Mouse (Mus musculus): ENCODE results near the gene Jaml.

Jaml gene

GRCm38 (mm10) chr9:45083132-45083531 is 4.1 kb downstream of the Jaml start:
- DNase-seq = no peak

GRCm38 (mm10) chr9:45084556-45084955 is 5.6 kb downstream of the Jaml start:
- peak; percentile 11 for DNase-seq

- DNase-seq = no peak
Measured at GRCm38 (mm10) chr9:45085741-45086690, 7.0 kb downstream of the Jaml start.

- DNase-seq = no peak
Measured at GRCm38 (mm10) chr9:45088040-45088439, 9.1 kb downstream of the Jaml start.

- DNase-seq = no peak
Measured at GRCm38 (mm10) chr9:45090811-45091210, 11.8 kb downstream of the Jaml start.

GRCm38 (mm10) chr9:45092641-45093040 is 13.7 kb downstream of the Jaml start:
- DNase-seq = peak; percentile 37

- peak; percentile 74 for DNase-seq
Measured at GRCm38 (mm10) chr9:45095149-45095937, 16.4 kb downstream of the Jaml start.

- DNase-seq = no peak
Measured at GRCm38 (mm10) chr9:45097877-45098276, 18.9 kb downstream of the Jaml start.

GRCm38 (mm10) chr9:45098426-45098825 is 19.4 kb downstream of the Jaml start:
- DNase-seq = no peak

GRCm38 (mm10) chr9:45102528-45102927 is 23.5 kb downstream of the Jaml start:
- DNase-seq = no peak

- no peak for DNase-seq
Measured at GRCm38 (mm10) chr9:45103211-45103979, 24.4 kb downstream of the Jaml start.

- no peak for DNase-seq
Measured at GRCm38 (mm10) chr9:45105596-45106374, 26.8 kb downstream of the Jaml start.

- DNase-seq = no peak
Measured at GRCm38 (mm10) chr9:45115706-45116105, 36.7 kb downstream of the Jaml start.

GRCm38 (mm10) chr9:45116819-45117218 is 37.8 kb downstream of the Jaml start:
- DNase-seq = no peak

GRCm38 (mm10) chr9:45117741-45118431 is 38.9 kb downstream of the Jaml start, which contains the start of gene Scn2b:
TSS of gene Scn2b (plus strand) at chr9:45117782.
- no peak for DNase-seq

GRCm38 (mm10) chr9:45118552-45118951 is 39.6 kb downstream of the Jaml start:
- DNase-seq = no peak

GRCm38 (mm10) chr9:45119316-45119953 is 40.5 kb downstream of the Jaml start:
- DNase-seq = no peak

GRCm38 (mm10) chr9:45119954-45120530 is 41.1 kb downstream of the Jaml start:
- DNase-seq = no peak

- no peak for DNase-seq
Measured at GRCm38 (mm10) chr9:45120567-45120966, 41.6 kb downstream of the Jaml start.

- no peak for DNase-seq
Measured at GRCm38 (mm10) chr9:45121001-45121400, 42.0 kb downstream of the Jaml start.
